Mouse (Mus musculus) limb, embryonic 13.5 days (tissue): ENCODE results near the gene Ptprm. TPM values are rescaled to one million over a fixed set of nuclear protein-coding genes. Genes with fewer than 3 reads are reported as not detected.

Source experiments
- ATAC-seq: fragments of 200-750 bp; cut with Nextera tagmentation; 2 replicates; pipeline ENCODE4 v1.8.0; 2017; ENCODE audit warnings: low read depth, moderate number of reproducible peaks, moderate TSS enrichment; ENCODE audit not compliant: low FRiP score
- H3K27ac ChIP-seq: fragments of 300-500 bp; sonication (generic); 2 replicates; pipeline ENCODE4 v1.5.1; 2015; ENCODE audit warnings: inconsistent platforms, mild to moderate bottlenecking, moderate library complexity
- H3K27me3 ChIP-seq: fragments of 300-500 bp; sonication (generic); 2 replicates; pipeline ENCODE4 v1.6.1; 2015; ENCODE audit warnings: mild to moderate bottlenecking, inconsistent platforms
- H3K36me3 ChIP-seq: fragments of 300-500 bp; sonication (generic); 2 replicates; pipeline ENCODE4 v1.6.1; 2015; ENCODE audit warnings: inconsistent platforms, mild to moderate bottlenecking, moderate library complexity
- H3K4me1 ChIP-seq: fragments of 300-500 bp; sonication (generic); 2 replicates; pipeline ENCODE4 v1.6.1; 2015; ENCODE audit warnings: inconsistent platforms
- H3K4me2 ChIP-seq: fragments of 300-500 bp; sonication (generic); replicated peaks from 2 replicates; pipeline ENCODE4 v1.6.1; 2015; ENCODE audit warnings: inconsistent platforms, mild to moderate bottlenecking, moderate library complexity
- H3K4me3 ChIP-seq: fragments of 300-500 bp; sonication (generic); 2 replicates; pipeline ENCODE4 v1.5.1; 2015; ENCODE audit warnings: moderate library complexity, mild to moderate bottlenecking, inconsistent platforms
- H3K9ac ChIP-seq: fragments of 300-500 bp; sonication (generic); 2 replicates; pipeline ENCODE4 v1.6.1; 2015; ENCODE audit warnings: mild to moderate bottlenecking, inconsistent platforms
- H3K9me3 ChIP-seq: fragments of 300-500 bp; sonication (generic); 2 replicates; pipeline ENCODE4 v1.6.1; 2016; ENCODE audit warnings: inconsistent platforms
- WGBS: fragments of 180-500 bp; shearing (Covaris S2); methylation state at CpG from one replicate; pipeline ENCODE4 v1.1.7; 2015; 5-methylcytosine and 5-hydroxymethylcytosine counted together
- microRNA-seq: library from miRNA; unstranded; fragments of <30 nt; microRNA quantifications from one replicate; pipeline ENCODE4, GENCODE M21; 2016
- polyA plus RNA-seq: library from polyadenylated mRNA; unstranded; fragments of >200 nt; fragmentation: Nextera tagmentation; extraction: Ambion mirVana; gene quantifications from 2 replicates; pipeline ENCODE4 v1.2.1, GENCODE M21; 2015

Gene Ptprm
- polyA plus RNA-seq, 1 experiment from 2014 or later: 14.9 TPM

- no peaks in the 10 kb centered on the region for H3K27me3 ChIP-seq
These were observed 716.1 kb downstream of the Ptprm start for GRCm38 (mm10) chr17:66637951-66638722.

GRCm38 (mm10) chr17:66619996-66620656, 734.1 kb downstream of the Ptprm start:
- ATAC-seq: no peak
- Histone ChIP-seq H3K9ac (no peak overlapping the region), H3K27ac (no peak overlapping the region), H3K9me3 (no peaks in the 10 kb centered on the region), H3K4me3 (no peak overlapping the region), H3K4me2 (no peak overlapping the region), H3K36me3 (no peaks in the 10 kb centered on the region), H3K27me3 (no peaks in the 10 kb centered on the region), H3K4me1 (no peaks in the 10 kb centered on the region)
- WGBS: 76% methylated on average over 13 of the region's 13 CpGs

More at GRCm38 (mm10) chr17:66637951-66638722, 716.1 kb downstream of the Ptprm start:
- ATAC-seq: no peak
- Histone ChIP-seq H3K9me3 (no peaks in the 10 kb centered on the region), H3K4me1 (no peaks in the 10 kb centered on the region), H3K9ac (no peak overlapping the region), H3K36me3 (no peaks in the 10 kb centered on the region), H3K4me3 (no peak overlapping the region), H3K4me2 (no peak overlapping the region), H3K27ac (no peak overlapping the region)
- WGBS: 75% methylated on average over 7 of the region's 7 CpGs

GRCm38 (mm10) chr17:66619255-66619826, 734.9 kb downstream of the Ptprm start:
- H3K9me3 ChIP-seq: no peaks in the 10 kb centered on the region
- ATAC-seq: no peak
- H3K27me3 ChIP-seq: no peaks in the 10 kb centered on the region
- H3K4me3 ChIP-seq: no peak overlapping the region
- H3K9ac ChIP-seq: no peak overlapping the region
- 79% methylated on average over 3 of the region's 3 CpGs for WGBS
- H3K4me2 ChIP-seq: no peak overlapping the region
- H3K27ac ChIP-seq: no peak overlapping the region
- no peaks in the 10 kb centered on the region for H3K4me1 ChIP-seq
- H3K36me3 ChIP-seq: no peaks in the 10 kb centered on the region

Small RNAs within 50 kb of the gene (microRNA-seq; reads per million reads assigned to microRNA genes)
- not detected for gene Mir5709
